Mouse (Mus musculus) thymus, adult 2 months (tissue): ENCODE results near the gene Actg1.

ENCODE experiments used
- CTCF ChIP-seq: fragments of 200-500 bp; IDR thresholded peaks from 2 replicates; pipeline ENCODE4 v1.5.1; 2012; ENCODE audit warnings: mild to moderate bottlenecking, control low read depth, low read length, moderate library complexity, borderline replicate concordance; ENCODE audit not compliant: control insufficient read depth, poor library complexity, insufficient read depth; ENCODE audit errors: extremely low read depth
- POLR2A ChIP-seq: fragments of 200-500 bp; IDR thresholded peaks from 2 replicates; pipeline ENCODE4 v1.6.1; 2012; ENCODE audit warnings: mild to moderate bottlenecking, low read length, control low read depth, moderate library complexity; ENCODE audit not compliant: control insufficient read depth, poor library complexity, insufficient read depth; ENCODE audit errors: extremely low read depth

GRCm38 (mm10) chr11:120315416-120315761 is 33.0 kb downstream of the Actg1 start:
- TF ChIP-seq CTCF (no peak), POLR2A (no peak)
